Mouse (Mus musculus): Measurements from ENCODE around the gene Mtrf1.

GRCm38 (mm10) chr14:79441441-79441840 is 43.9 kb downstream of the Mtrf1 start:
- TF ChIP-seq CTCF (IDR thresholded peaks at IDR 0.05) = no peak
- no peak for TF ChIP-seq POLR2A (IDR thresholded peaks at IDR 0.05; ENCODE audit: insufficient read depth, low read depth, low read length)
- no peak for TF ChIP-seq EP300 (IDR thresholded peaks at IDR 0.05; ENCODE audit: insufficient read depth, low read depth, low read length)
